Mouse (Mus musculus): ENCODE measurements at regions not wholly inside any gene's neighbourhood (a gene's known extent, or its start where the extent isn't known, plus 50 kb on each side); places are given as distances from the start of the nearest gene placed in this dataset.

GRCm38 (mm10) chr1:19673448-19674396 is 465.0 kb downstream of the Tfap2b start:
- Histone ChIP-seq H3K4me2 (replicated peaks) (no peak overlapping the region), H3K27ac (no peak overlapping the region), H3K4me3 (no peak overlapping the region), H3K4me1 (peaks cover 5% of the 10 kb centered on the region; the same call in 1 of the 2 replicates), H3K27me3 (no peaks in the 10 kb centered on the region), H3K9ac (no peak overlapping the region), H3K36me3 (no peaks in the 10 kb centered on the region), H3K9me3 (replicated peaks) (no peaks in the 10 kb centered on the region)
- WGBS, result 60% methylated on average over 8 of the region's 8 CpGs
- 0 out of 2 replicates have a peak, but pooled peaks have one; percentile 35 for ATAC-seq (ENCODE audit: low FRiP score)

- Histone ChIP-seq H3K4me3 (no peak overlapping the region), H3K9me3 (replicated peaks) (no peaks in the 10 kb centered on the region), H3K9ac (no peak overlapping the region), H3K27ac (no peak overlapping the region), H3K4me1 (peaks cover 5% of the 10 kb centered on the region; the same call in 1 of the 2 replicates), H3K4me2 (replicated peaks) (no peak overlapping the region), H3K27me3 (no peaks in the 10 kb centered on the region), H3K36me3 (no peaks in the 10 kb centered on the region)
- WGBS, result 35% methylated on average over 3 of the region's 3 CpGs
- ATAC-seq (ENCODE audit: low FRiP score), result no peak
Observed at GRCm38 (mm10) chr1:19674397-19674770, 465.7 kb downstream of the Tfap2b start.

GRCm38 (mm10) chr1:19681024-19681778 is 472.5 kb downstream of the Tfap2b start:
- peak; percentile 35; the same call in 1 of the 2 replicates for ATAC-seq (ENCODE audit: low FRiP score)

More at GRCm38 (mm10) chr1:19681024-19681778, 472.5 kb downstream of the Tfap2b start:
- Histone ChIP-seq H3K27ac (no peak overlapping the region), H3K9me3 (replicated peaks) (no peaks in the 10 kb centered on the region), H3K36me3 (no peaks in the 10 kb centered on the region), H3K4me3 (no peak overlapping the region), H3K9ac (no peak overlapping the region), H3K4me1 (no peaks in the 10 kb centered on the region), H3K27me3 (no peaks in the 10 kb centered on the region), H3K4me2 (replicated peaks) (no peak overlapping the region)
- 27% methylated on average over 12 of the region's 12 CpGs for WGBS
